Mouse (Mus musculus) kidney, adult 2 months (tissue): ENCODE results near the gene Prss53.

Experiments
- CTCF ChIP-seq: fragments of 200-500 bp; conservative IDR thresholded peaks from 2 replicates; pipeline ENCODE4 v1.5.1; 2011; ENCODE audit warnings: low read depth, mild to moderate bottlenecking, control low read depth, low read length, moderate library complexity, mixed read lengths; ENCODE audit not compliant: insufficient read depth, insufficient read length
- POLR2A ChIP-seq: fragments of 200-500 bp; IDR thresholded peaks from one replicate; pipeline ENCODE4 v1.6.1; 2011; ENCODE audit warnings: low read depth, low read length, control low read depth

GRCm38 (mm10) chr7:127919290-127919689 lies 28.5 kb upstream of the Prss53 start:
- TF ChIP-seq POLR2A, result no peak
- TF ChIP-seq CTCF, result no peak; the same call in 1 of the 2 replicates
